Mouse (Mus musculus): ENCODE measurements around the gene Kcnk13. TPM values are rescaled to one million over a fixed set of nuclear protein-coding genes. Genes with fewer than 3 reads are reported as not detected.

The Kcnk13 gene
- polyA plus RNA-seq, 1 experiment, result 0.85 TPM

DNA sequence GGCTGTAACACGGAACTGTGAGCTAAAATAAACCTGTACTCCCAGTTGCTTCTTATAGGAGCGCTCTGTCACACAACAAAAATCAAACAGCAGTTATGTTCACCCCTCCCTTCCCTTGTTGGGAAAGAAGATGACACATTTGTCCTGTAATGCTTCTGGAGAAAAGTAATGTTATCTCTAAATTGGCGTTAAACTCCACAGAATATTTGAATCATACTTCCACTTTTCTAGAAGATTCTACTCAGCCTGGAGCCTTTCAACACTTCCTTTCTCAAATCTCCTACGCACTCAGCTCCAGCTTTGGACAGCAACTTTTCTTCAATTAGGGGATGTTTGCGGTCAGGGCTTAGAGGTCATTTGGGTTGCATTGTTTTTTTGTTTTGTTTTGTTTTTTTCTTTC, 125.0 kb downstream of the Kcnk13 start:
- no peak for DNase-seq (ENCODE audit: low read depth)

DNA sequence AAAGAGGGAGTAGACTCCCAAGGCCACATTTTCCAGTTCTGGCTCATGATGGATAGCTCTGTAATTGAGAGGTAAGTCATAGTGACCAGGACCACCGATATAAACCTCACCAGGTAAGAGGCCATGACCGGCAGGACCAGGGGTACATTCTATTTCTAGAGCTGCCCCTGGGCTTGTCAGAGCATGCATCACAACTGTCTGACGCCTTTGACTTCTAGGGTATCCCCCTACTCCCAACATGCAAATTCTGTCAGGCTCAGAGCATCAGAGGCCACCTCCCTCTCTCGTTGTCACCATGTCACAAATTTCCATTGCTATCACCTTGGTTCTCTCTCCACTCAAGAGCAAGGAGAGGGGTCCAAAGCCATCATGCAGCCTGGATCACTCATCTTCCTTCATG, 126.5 kb downstream of the Kcnk13 start:
- DNase-seq (ENCODE audit: low read depth), result no peak

DNA sequence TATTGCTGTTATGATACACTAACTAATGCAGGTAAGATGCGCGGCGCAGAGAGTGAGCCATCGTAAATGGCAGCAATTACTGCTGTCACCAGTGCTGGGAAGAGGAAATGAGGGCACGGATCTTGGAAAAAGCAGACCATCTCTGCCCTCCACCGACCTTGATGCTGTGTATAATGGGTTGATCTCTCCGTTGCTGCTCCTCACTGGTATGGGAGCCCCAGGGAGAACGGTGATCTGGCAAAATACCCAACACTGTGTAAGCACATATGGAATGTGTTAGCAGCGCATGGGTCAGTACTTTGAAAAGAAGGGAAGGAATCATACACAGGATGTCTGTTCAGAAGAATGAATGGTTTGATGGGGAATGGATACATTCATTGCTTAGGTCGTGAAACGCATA, 128.7 kb downstream of the Kcnk13 start:
- no peak for DNase-seq (ENCODE audit: low read depth)

DNA sequence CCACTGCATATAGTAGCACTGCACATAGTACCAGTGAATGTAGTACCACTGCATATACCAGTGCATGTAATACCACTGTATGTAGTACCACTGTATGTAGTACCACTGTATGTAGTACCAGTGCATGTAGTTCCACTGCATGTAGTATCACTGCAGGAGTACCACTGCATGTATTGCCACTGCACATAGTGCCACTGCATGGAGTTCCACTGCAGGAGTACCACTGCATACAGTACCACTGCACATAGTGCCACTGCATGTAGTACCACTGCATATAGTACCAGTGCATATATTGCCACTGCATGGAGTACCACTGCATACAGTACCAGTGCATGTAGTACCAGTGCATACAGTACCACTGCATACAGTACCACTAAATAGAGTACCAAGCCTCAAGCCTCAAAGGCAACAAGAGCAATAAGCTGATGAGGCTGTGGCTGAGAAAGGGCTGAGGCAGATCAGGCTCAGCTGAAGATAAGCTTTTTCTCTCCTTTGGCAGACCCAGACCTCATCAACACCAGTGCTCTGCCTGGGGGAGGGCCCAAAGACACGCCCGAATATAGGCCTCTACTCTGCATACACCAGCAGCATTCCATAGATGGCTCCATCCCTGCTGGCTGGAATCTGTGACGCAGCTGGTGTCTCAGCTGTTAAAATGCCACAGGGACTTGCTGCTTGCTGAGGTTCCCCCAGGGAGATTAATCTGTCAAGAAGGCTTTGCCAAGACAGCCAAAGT, 135.8 kb downstream of the Kcnk13 start:
- DNase-seq (ENCODE audit: low read depth), result no peak

DNA sequence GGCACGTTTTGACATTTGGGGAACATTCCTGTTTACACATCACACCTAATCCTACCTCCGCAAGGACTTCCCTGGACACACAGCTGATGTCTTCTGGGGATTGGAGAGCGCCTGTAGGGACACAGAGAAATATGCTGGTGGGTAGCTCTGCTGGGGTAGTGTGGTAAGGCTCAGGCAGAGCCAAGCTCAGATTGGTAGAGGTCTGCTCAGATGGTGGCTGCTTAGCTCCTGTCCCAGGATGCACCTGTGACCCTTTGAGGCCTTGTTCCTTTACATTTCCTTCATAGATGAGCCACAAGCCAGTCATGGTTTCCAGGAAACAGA, 136.4 kb downstream of the Kcnk13 start:
- no peak for DNase-seq (ENCODE audit: low read depth)

DNA sequence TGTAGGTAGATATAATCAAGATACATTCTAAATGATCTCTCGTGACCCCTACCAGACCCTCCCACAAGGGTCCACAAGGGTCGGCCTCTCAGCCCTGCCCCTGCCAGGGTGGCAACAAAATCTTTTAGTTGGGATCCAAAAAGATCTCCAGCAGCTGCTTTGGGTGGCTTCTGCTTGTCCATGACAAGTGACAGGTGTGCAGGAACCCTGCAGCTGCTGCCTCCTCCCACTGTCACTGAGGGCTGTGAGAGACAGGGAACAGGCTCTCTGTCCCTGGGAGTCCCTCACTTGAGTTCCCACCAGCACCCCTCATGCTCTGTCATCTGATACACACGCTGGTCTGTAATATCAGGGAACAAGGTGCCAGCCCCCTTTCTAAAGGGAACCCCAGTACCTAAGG, 137.4 kb downstream of the Kcnk13 start:
- no peak for DNase-seq (ENCODE audit: low read depth)

DNA sequence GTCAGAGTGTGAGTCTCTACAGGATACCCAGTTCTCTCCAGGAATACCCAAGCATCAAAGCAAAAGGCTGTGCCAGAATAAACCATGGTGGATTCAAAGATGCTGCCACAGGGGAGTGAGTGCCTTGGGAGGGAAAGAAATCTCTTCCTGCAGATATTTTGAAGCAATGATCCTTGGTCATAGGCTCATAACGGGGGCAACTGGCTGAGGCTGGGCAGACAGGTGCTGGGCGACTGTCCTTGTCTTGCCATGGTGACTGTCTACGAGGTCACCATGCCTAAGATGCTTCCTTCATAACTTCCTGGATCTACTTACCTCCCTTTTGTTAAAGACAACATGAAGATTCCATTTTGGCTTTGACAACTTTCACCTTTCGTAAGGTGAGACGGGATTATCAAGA, 140.2 kb downstream of the Kcnk13 start:
- DNase-seq (ENCODE audit: low read depth), result no peak

DNA sequence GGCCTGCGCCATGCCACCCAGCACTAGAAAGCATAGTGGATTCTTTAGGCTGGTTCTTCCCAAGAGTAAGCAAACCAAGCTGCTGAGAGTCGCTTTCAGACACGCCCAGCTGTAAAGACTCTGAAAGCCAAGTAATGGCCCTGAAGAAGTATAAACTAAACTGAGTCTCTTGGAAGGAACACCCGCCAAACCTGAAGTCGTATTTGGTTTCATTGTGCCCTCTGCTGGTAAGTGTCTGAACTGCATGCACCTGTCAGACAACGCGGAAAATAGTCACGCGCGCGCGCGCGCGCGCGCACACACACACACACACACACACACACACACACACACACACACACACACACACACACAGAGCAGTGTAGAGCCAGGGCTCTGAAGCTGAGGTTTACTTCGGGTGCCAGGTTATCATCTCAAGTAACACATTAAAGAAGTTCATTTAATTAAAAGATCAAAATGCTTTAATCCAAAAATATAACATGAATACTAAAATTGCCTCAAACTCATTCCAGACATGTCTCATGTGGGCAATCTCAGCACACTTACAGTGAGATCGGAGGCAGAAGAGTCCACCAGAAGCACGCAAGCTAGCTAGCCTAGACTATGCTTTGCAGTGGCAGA, 142.1 kb downstream of the Kcnk13 start:
- no peak for DNase-seq (ENCODE audit: low read depth)

DNA sequence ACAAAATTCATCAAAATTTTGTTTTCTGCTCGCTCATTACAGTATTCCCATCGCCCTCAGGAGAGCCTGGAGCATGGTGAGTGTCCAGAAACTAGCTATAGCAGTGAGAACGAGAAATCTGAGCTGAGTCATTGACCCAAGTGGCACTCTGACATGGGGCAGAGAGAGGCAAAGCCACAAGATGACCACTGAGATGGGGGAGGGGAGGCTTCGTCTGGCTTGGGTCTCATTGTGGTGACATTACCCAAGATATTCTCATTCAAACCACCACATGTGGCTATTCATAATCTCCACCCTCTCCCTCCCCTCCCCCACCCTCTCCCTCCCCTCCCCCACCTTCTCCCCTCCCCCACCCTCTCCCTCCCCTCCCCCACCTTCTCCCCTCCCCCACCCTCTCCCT, 143.1 kb downstream of the Kcnk13 start:
- DNase-seq (ENCODE audit: low read depth), result no peak

DNA sequence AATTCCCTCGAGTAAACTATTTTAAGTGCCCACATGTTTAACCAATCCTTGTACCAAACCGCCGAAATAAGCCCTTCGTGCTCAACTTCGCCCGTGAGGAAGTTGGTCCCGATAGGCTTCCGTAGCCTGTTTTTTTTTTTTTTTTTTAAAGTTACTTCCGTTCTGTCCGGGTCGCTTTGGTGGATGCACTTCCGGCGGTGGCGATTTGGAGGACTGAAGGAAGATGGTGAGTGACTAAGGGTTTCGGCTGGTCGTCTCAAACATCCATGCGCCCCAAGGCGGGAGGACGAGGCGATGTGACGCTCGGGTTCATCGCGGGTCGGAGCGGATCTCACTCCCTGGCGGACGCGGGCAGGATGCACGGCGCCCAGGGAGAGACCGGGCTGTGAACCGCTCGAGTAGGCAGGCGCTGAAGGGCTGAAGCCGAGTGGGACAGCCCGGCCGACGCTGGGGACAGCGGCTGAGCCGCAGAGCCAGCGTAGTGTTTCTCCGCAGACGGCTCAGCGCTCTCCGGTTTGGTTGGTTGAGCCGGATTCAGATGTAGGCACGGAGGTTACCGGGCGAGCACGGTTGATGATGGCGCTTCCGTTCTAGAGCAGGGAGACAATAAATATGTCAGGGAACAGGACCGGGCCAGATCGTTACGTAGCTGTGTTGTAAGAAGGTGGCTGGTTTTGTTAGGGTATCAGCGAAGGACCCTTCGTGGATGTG, 145.8 kb downstream of the Kcnk13 start, which contains the start of gene Psmc1:
Gene Psmc1 (plus strand): TSS at position 169 of the 711 bp plus-strand sequence.
- DNase-seq (ENCODE audit: low read depth), result peak; percentile 57

Other genes starting within 250 kb of the Kcnk13 start
- gene Efcab11, start 80.1 kb upstream of the Kcnk13 start, polyA plus RNA-seq (2012; rRNA removed), result 0.44 and 0.55 TPM in 2 replicates
- gene Tdp1, start 80.0 kb upstream of the Kcnk13 start, polyA plus RNA-seq (2012; rRNA removed), result 9.8 and 10.2 TPM in 2 replicates
- 49.2 and 50.1 TPM in 2 replicates for gene Psmc1, start 145.7 kb downstream of the Kcnk13 start, polyA plus RNA-seq (2012; rRNA removed)
- gene Nrde2, start 195.2 kb downstream of the Kcnk13 start, polyA plus RNA-seq (2012; rRNA removed), result 9.0 and 10.3 TPM in 2 replicates
- 319 and 402 TPM in 2 replicates for gene Calm1, start 234.9 kb downstream of the Kcnk13 start, polyA plus RNA-seq (2012; rRNA removed)

Measured in gonadal fat pad, adult 2 months (tissue).